Mouse (Mus musculus): ENCODE measurements around the gene Ndufaf1.

The Ndufaf1 gene

DNA sequence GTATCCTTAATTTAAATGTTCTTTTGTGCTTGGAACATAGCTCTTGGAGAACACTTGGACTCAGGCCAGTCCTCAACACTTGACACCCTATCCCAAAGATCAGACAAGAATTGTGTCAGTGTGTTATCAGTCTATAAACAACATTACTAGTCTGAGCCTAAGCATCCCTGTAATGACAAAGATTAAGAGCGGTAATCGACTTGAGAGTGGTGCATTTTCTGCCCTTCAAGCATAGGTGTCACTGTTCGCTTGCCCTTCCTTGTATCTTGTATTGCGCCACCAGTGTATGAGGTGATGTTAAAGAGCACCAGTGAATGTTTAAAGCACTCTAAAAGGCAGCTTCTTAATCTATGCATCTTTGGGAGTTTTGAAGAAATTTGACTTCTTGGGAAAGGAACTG, 55.6 kb downstream of the Ndufaf1 start:
- DNase-seq, result no peak
